Mouse (Mus musculus) ES-E14 (cell line): ENCODE measurements around the gene Mast3.

Source experiments
- CHD2 ChIP-seq: IDR thresholded peaks from 2 replicates; pipeline ENCODE4 v1.6.1; 2014; ENCODE audit warnings: mild to moderate bottlenecking, low read depth, low read length, inconsistent platforms
- MAFK ChIP-seq: IDR thresholded peaks from 2 replicates; pipeline ENCODE4 v1.6.1; 2014; ENCODE audit warnings: mild to moderate bottlenecking, low read depth, low read length, inconsistent platforms; ENCODE audit not compliant: insufficient read depth
- ZC3H11A ChIP-seq: IDR thresholded peaks from 2 replicates; pipeline ENCODE4 v1.6.1; 2012; ENCODE audit warnings: low read depth, mild to moderate bottlenecking, inconsistent platforms, low read length, borderline replicate concordance

GRCm38 (mm10) chr8:70825816-70826215, 21.0 kb upstream of the Mast3 start:
- TF ChIP-seq ZC3H11A (no peak), CHD2 (no peak), MAFK (no peak)
